Mouse (Mus musculus): ENCODE measurements around the gene Rbp4. TPM values are rescaled to one million over a fixed set of nuclear protein-coding genes. Genes with fewer than 3 reads are reported as not detected.

Gene Rbp4
- total and polyA plus RNA-seq, 3 experiments, result not detected

DNA sequence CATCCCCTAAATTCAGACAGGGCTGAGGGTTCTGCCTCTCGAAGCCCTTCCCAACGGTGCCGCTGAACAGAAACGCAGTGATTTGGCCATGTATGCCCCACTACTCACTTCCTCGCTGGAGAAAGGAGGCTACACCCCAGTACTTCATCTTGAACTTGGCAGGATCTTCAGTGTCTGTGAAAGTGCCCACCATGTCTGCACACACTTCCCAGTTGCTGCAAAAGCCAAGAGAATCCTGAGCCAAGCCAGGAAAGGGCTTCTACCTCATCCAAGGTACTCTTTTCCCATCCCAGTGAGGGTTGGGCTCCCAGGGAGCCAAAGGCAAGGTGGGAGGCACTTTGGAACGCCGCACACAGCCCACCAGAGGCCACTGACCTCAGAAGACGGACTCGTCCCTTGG lies 1.2 kb downstream of the Rbp4 start:
- Histone ChIP-seq H3K4me1 (ENCODE audit: control insufficient read depth in 1 of 2, insufficient read depth in 2 of 2, low read length in 2 of 2) (no peaks in the 10 kb centered on the region), H3K4me3 (ENCODE audit: control insufficient read depth in 1 of 2, insufficient read depth in 1 of 2, low read depth in 2 of 2, low read length in 2 of 2) (no peak overlapping the region), H3K9ac (ENCODE audit: control insufficient read depth, low read depth, low read length, poor library complexity, severe bottlenecking) (no peak overlapping the region), H3K27ac (ENCODE audit: control insufficient read depth, low read depth, low read length) (no peak overlapping the region), H3K36me3 (ENCODE audit: control insufficient read depth in 1 of 2, insufficient read depth in 2 of 2, low read length in 2 of 2) (no peaks in the 10 kb centered on the region), H3K9me3 (replicated peaks; ENCODE audit: insufficient read depth, low read length) (no peaks in the 10 kb centered on the region), H3K79me2 (ENCODE audit: control insufficient read depth, insufficient read depth, low read length, poor library complexity) (no peaks in the 10 kb centered on the region), H3K27me3 (ENCODE audit: control insufficient read depth in 1 of 2, insufficient read depth in 2 of 2, low read length in 2 of 2) (no peaks in the 10 kb centered on the region; a peak in 1 of 4 replicates)
- DNase-seq (ENCODE audit: low read depth, low spot score), result no peak
- TF ChIP-seq GATA1 (IDR thresholded peaks at IDR 0.05; ENCODE audit: low read depth, low read length), result no peak
- TF ChIP-seq KAT2A (conservative IDR thresholded peaks at IDR 0.05; ENCODE audit: low read depth, low read length), result no peak
- no peak for TF ChIP-seq MAX (IDR thresholded peaks at IDR 0.05; ENCODE audit: low read length)
- TF ChIP-seq ZMIZ1 (IDR thresholded peaks at IDR 0.05; ENCODE audit: low read depth, low read length), result no peak
- no peak for TF ChIP-seq TCF12 (IDR thresholded peaks at IDR 0.05; ENCODE audit: low read depth, low read length)

DNA sequence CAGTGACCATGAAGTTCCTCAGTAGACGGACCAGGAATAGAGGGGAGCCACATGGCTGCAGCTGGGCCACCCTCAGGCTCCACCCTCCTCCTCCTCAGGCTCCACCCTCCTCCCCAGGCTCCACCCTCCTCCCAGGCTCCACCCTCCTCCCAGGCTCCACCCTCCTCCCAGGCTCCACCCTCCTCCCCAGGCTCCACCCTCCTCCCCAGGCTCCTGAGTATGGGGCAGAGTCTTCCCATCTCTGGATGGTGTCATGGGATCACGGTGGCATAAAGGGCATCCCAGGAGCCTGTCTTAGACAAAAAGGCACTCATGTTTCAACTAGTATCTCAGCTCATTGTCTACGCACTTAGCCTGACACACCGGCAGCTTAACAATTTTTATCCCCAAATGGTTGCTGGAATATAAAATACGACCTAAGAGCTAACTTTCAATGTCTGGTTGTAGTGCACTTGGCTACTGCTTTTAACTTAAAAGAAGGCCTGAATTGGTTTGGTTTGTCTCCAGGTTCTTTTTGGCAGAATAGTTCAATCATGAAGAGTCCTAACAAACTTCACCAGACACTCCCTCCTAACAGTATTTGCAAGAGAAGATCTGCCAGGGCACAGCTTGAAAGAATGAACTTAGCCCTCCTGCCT lies 4.8 kb downstream of the Rbp4 start:
- Histone ChIP-seq H3K36me3 (ENCODE audit: control insufficient read depth in 1 of 2, insufficient read depth in 2 of 2, low read length in 2 of 2) (no peaks in the 10 kb centered on the region), H3K79me2 (ENCODE audit: control insufficient read depth, insufficient read depth, low read length, poor library complexity) (no peaks in the 10 kb centered on the region), H3K4me3 (ENCODE audit: control insufficient read depth in 1 of 2, insufficient read depth in 1 of 2, low read depth in 2 of 2, low read length in 2 of 2) (no peak overlapping the region), H3K27ac (ENCODE audit: control insufficient read depth, low read depth, low read length) (no peak overlapping the region), H3K4me1 (ENCODE audit: control insufficient read depth in 1 of 2, insufficient read depth in 2 of 2, low read length in 2 of 2) (no peaks in the 10 kb centered on the region), H3K9me3 (replicated peaks; ENCODE audit: insufficient read depth, low read length) (no peaks in the 10 kb centered on the region), H3K27me3 (ENCODE audit: control insufficient read depth in 1 of 2, insufficient read depth in 2 of 2, low read length in 2 of 2) (no peaks in the 10 kb centered on the region), H3K9ac (ENCODE audit: control insufficient read depth, low read depth, low read length, poor library complexity, severe bottlenecking) (no peak overlapping the region)
- no peak for DNase-seq (ENCODE audit: low read depth, low spot score)
- TF ChIP-seq TAL1 (IDR thresholded peaks at IDR 0.05; ENCODE audit: low read length), result no peak
- no peak for TF ChIP-seq MXI1 (IDR thresholded peaks at IDR 0.05; ENCODE audit: low read depth, low read length)
- no peak for TF ChIP-seq ELF1 (IDR thresholded peaks at IDR 0.05; ENCODE audit: low read depth, low read length)
- TF ChIP-seq CTCF (IDR thresholded peaks at IDR 0.05 in 2 of 3, conservative IDR thresholded peaks at IDR 0.05 in 1 of 3; ENCODE audit: control insufficient read depth in 1 of 3, insufficient read depth in 1 of 3, low read depth in 2 of 3, low read length in 3 of 3, poor library complexity in 1 of 3, severe bottlenecking in 1 of 3), result no peak
- TF ChIP-seq RAD21 (IDR thresholded peaks at IDR 0.05; ENCODE audit: low read depth, low read length), result no peak
- no peak for TF ChIP-seq MYC (IDR thresholded peaks at IDR 0.05; ENCODE audit: low read depth, low read length)
- TF ChIP-seq POLR2AphosphoS2 (IDR thresholded peaks at IDR 0.05; ENCODE audit: low read length), result no peak
- TF ChIP-seq CHD2 (IDR thresholded peaks at IDR 0.05; ENCODE audit: low read length), result no peak
- no peak for TF ChIP-seq USF1 (IDR thresholded peaks at IDR 0.05; ENCODE audit: low read depth, low read length)
- no peak for TF ChIP-seq MAZ (IDR thresholded peaks at IDR 0.05; ENCODE audit: low read depth, low read length)
- TF ChIP-seq MAFK (IDR thresholded peaks at IDR 0.05; ENCODE audit: borderline replicate concordance, low read depth, low read length), result no peak
- no peak for TF ChIP-seq USF2 (IDR thresholded peaks at IDR 0.05; ENCODE audit: borderline replicate concordance in 1 of 2, insufficient read depth in 1 of 2, low read depth in 1 of 2, low read length in 2 of 2)
- TF ChIP-seq ZC3H11A (IDR thresholded peaks at IDR 0.05; ENCODE audit: low read depth, low read length), result no peak
- no peak for TF ChIP-seq POLR2A (IDR thresholded peaks at IDR 0.05; ENCODE audit: control insufficient read depth in 1 of 2, insufficient read depth in 1 of 2, low read depth in 1 of 2, low read length in 2 of 2, poor library complexity in 1 of 2)
- TF ChIP-seq ZKSCAN1 (IDR thresholded peaks at IDR 0.05; ENCODE audit: low read depth, low read length), result no peak
- no peak for TF ChIP-seq E2F4 (IDR thresholded peaks at IDR 0.05; ENCODE audit: borderline replicate concordance, low read depth, low read length)
- TF ChIP-seq RCOR1 (IDR thresholded peaks at IDR 0.05; ENCODE audit: low read depth, low read length), result no peak
- no peak for TF ChIP-seq UBTF (IDR thresholded peaks at IDR 0.05; ENCODE audit: borderline replicate concordance, insufficient read depth, low read depth, low read length)

Data from MEL (cell line).